Mouse (Mus musculus) lung, postnatal 14 days (tissue): ENCODE data around the gene Ddx43.
A peak's percentile ranks its signal among the peaks of the same experiment; 100 is the strongest.
"Not testable (repeated sequence)": the region's sequence is repeated elsewhere in the genome, so short reads cannot be mapped to it uniquely, and the experiment has no call there.

Experiments used
- DNase-seq: peaks from one replicate; pipeline ENCODE4 v3.0.0; 2021

Ddx43 gene

DNA sequence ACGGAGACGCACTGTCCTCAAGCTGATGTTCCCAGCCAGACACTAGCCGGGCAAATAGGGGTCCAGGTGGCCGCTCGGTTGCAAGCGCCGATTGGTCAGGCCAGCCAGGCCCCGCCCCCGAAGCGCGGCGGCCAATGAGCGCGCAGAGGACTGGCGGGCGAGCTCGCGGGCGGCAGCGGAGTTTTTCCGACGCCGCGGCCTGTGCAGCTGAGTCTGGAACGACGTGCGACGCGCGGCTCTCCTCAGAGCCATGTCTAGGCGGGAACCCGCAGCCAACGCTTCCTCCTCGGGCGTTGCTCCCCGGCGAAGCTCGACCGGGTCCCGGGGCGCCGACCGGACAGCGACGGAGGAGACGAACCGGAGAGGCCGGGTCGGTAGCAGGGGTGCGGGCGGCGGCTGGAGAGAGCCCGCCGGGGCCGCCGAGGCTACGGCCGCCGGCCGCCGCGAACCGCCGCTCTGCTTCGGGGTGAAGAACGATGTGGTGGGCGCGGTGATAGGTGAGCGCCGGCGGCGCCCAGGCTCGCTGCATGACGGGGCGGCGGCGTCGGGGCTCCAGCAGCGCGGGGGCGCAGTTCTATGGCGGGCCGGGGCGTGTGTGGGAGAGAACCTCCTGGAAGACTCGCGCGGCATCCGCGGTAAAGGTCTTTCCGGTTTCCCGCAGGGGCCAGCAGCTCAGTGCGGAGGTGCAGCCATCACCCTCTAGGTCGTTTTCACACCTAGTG lies at the start of gene Ddx43:
Gene Ddx43 (plus strand): TSS at position 148 of the 722 bp plus-strand sequence.
- peak; percentile 24 for DNase-seq

DNA sequence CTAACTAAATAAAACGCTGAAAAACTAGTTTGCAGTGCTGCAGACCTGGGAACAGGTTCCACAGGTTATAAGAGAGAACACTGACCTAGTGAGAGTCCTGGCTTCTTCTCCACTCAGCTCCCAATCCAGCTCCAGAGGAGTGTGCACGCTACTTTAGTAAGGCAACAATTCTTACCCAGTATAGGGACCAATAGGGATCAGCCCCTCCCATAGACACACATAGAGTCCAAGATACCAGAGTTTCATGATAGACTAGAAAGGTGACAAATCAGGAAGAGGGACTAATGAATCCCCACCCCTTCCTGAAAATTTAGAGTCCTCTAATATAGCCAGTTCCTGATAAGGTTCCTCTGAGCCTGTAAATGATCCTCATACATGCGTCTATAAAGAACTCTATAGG lies 48.6 kb upstream of the Ddx43 start:
- DNase-seq: no peak

DNA sequence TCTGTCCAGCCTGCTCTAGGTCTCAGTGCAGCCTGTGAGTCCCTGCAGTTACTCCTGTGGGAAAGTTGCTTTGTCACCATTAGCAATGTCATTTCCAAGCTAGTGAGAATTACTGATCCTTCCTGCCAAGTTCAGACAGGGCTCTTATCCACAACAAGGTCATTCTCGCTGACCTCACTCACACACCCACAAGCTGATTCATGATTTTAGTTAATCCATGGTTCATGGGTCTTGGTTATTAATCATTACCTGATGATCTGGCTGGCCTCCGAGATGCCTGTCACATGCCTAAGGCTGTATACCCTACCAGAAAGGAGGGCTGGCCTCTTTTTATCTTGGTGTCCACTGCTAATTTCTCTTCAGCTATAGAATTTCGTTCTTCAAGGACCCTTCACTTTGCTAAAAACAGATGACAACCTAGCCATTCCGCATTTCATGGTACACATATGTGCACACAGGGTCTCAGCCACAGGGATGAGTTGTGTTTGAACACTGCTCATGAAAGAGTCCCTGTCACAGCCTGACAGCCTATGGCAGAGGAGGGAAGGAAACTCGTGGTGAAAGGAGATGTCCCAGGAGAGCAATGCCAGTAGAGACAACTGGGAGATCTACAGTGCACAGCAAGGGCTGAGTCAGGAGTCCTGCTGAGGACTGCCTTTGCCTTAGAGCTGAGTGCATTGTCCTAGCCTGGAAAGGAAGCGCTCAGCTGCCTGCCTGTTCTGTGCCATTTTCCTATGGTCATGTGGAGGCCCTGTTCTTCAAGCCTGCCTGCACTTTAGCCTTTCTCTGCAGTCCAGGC lies 47.2 kb upstream of the Ddx43 start:
- DNase-seq: not testable (repeated sequence)

DNA sequence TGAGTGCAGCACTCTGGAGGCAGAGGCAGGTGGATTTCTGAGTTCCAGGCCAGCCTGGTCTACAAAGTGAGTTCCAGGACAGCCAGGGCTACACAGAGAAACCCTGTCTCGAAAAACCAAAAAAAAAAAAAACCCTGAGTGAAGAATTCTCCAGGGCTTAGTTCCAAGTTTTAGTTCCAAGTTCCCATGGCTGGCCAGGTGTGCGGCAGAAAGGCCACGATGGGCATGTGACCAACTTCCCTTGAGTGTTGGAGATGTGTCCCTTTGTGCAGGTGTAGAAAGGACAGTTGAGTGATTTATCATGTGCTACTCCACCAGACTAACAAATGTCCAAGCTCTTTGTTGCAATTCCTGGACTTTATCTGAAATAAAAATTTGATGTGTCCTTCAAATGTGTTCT lies 46.4 kb upstream of the Ddx43 start:
- not testable (repeated sequence) for DNase-seq

- DNase-seq: not testable (repeated sequence)
These were observed 45.6 kb upstream of the Ddx43 start for GRCm38 (mm10) chr9:78350007-78350406.

GRCm38 (mm10) chr9:78351504-78352220 lies 43.9 kb upstream of the Ddx43 start:
- no peak for DNase-seq

DNA sequence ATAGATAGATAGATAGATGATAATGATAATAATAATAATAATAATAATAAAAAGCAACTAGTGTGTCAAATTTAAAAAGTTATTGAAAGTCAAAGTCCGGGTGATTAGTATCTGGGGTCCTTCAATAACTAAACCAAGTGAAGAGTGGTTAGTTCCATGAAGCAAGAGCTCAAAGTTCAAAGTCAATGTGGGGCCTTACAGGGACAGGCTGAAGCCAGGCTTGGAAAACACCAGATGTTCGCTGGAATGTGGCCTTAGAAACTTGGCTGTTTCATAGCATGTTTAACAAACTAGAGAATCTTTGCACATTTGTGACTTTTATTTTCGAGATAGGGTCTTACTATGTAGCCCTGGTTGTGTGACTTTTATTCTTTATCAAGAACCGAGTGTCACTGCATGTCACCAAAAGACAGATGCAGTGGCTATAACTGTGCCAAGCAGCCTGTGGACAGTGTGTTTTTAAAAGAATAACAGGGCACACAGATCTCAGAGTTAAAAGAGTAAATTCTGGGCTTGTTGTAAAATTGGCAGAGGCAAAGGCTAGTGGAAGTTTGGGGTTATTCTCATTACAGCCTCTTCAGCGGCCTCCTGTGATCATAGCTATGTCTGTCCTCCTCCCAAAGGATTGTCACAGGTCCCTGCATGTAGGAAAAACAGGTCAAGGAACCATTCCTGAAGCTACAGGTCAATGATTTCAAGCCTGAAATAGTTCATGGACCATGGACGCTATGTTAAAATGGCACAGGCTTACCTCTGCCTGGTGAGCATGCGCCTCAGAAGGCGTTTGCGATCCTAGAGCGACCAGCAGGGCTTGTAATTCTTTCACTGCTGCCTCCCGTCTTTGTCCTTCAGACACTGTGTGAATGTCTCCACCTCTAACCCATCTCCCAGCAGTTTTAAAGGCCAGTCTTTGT lies 40.7 kb upstream of the Ddx43 start:
- no peak for DNase-seq

DNA sequence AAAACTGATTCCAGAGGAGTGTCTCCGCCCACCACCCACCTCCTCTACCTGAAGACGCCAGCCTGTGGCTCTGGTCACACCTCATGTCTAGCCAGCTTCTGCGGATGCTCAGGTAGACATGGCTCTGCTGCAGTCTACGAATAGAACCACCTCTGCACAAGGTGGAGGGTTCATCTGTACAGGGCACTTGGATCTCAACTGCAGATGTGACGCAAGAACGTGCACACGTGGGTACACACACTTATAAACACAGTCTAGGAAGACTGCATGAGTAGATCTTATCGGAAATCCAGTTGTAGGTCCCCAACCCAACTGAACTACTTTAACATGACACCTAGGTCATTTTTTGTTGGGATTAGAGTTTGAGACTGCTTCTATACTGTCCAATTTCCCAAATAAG lies 40.0 kb upstream of the Ddx43 start, which contains the start of gene Gsta2:
Gene Gsta2 (minus strand): TSS at position 178 of the 400 bp plus-strand sequence.
- no peak for DNase-seq

GRCm38 (mm10) chr9:78358053-78358452 lies 37.5 kb upstream of the Ddx43 start:
- DNase-seq: peak; percentile 83

- no peak for DNase-seq
These were observed 35.7 kb upstream of the Ddx43 start for GRCm38 (mm10) chr9:78359750-78360483.

DNA sequence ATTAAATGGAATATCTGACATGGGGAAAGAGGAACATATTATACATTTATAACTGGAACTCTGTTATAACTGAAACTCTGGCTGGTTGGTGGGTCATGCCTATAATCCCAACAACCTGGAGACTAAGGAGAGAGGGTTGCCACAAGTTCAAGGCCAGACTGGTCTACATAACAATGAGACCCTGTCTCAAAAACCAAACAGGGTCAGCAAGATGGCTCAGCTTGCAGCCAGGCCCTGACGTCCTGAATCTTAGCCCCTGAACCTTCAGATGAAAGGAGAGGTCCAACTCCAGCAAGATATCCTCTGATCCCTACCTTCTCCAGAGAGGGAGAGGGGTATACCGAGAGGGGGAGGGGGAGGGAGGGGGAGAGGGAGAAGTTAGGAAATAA lies 35.1 kb upstream of the Ddx43 start:
- no peak for DNase-seq

DNA sequence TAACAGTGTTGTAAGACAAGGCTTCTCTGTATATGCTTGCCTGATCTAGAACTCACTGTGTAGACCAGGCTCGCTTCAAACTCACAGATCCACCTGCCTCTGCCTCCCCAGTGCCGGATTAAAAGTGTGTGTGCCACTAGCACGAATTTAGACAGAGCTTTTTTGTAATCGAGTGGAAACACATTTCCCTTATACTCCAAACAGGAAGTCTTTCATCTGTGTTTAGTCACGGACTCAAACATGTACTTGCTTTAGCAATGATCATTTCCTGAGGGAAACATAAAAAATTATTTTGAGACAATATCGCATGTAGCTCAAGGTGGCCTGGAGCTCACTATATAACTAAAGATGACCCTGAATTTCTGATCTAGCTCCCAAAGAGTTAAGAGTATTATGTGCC lies 32.2 kb upstream of the Ddx43 start:
- DNase-seq: no peak

DNA sequence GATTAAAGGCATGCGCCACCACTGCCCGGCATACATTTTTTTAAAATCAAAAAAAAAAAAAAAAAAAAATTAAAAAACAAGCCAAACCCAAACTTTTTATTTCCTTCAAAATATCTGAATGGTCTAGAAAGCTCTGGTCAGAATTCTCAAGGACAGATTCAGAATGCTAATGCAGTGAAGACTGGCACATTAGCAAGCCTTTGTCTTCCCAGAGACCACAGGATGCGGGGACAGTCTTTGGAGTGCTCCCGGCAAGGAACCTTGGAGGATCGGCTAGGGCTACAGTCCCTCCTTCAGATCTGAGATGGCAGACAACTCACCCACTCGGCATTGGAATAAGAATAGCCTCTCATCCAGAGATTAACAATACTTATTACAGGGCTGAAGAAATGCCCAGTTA lies 30.9 kb upstream of the Ddx43 start:
- DNase-seq: no peak

DNA sequence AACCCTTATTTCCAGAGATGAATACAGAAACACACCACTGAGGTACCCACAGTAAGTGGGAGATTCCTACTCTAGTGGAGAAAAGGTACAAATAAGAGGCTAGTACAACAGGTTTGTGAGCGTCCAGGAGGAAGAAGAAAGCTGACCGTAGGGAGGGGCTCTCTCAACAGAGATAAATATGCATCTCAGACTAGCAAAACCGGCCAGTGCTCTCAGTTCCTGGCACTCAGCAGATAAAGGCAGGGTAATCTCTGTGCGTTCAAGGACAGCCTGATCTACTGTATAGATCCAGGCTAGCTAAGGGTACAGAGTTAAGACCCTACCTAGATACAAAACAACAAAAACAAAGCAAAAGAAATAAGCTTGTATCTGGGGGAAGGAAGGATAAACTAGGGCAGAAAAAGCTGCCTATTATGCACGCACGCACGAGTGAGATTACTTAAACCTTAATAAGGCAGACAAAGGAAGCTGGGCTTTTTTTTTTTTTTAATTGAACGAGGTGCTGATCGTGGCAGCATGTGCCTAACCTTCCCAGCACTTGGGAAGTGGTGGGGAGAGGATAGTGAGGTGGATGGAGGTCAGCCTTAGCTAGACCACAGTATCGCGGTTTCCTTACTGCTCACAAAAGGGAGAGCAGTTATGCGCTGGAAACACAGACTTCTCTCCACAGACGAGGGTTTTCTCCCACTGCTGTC lies 29.6 kb upstream of the Ddx43 start:
- DNase-seq: no peak

- DNase-seq: not testable (repeated sequence)
These were observed 27.6 kb upstream of the Ddx43 start, which contains the start of gene Dppa5a for GRCm38 (mm10) chr9:78367959-78368358. Gene Dppa5a (minus strand): TSS chr9:78368177.

DNA sequence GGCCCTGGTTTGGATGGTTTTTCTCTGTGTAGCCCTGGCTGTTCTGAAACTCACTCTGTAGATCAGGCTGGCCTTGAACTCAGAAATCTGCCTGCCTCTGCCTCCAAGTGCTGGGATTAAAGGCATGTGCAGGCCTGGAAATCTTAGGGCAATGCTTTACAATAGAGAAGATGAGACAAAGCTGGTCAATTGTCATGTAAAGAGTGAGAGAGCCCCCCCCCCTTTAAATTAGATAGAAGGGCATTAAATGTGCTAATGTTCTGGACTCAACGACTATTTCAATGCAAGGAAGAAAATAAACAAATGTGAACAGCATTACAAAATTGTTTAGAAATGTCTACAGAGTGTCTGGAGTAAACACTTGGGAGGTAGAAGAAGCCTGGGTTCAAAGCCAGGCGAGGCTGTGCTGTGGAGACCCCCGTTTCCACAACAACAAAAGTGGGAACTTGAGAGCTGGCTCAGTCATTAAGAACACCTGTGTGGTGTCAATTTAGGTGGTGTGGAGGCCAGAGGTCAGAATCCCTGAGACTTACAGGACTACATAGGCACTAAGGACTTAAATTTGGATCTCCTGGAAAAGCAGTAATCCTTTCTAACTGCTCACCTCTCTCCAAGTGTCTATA lies 26.8 kb upstream of the Ddx43 start:
- DNase-seq: no peak

GRCm38 (mm10) chr9:78369349-78369748 lies 26.2 kb upstream of the Ddx43 start:
- DNase-seq: no peak

- no peak for DNase-seq
These were observed 25.8 kb upstream of the Ddx43 start for GRCm38 (mm10) chr9:78369786-78370185.

DNA sequence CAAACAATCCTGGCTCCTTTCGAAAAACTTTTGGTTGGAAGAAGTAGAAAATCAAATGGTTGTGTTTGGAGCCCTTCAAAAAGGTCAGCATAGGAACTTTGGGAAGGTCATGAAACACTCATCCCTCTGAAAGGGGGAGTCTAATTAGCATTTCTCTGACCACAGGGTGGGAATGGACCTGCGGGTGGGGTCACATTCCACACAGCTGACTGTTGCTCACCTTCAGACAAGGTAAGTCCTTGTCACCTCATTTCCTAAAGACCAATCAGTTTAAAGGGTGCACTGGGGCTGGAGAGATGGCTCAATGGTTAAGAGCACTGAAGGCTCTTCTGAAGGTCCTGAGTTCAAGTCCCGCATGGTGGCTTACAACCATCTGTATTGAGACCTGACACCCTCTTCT lies 24.1 kb upstream of the Ddx43 start:
- no peak for DNase-seq

DNA sequence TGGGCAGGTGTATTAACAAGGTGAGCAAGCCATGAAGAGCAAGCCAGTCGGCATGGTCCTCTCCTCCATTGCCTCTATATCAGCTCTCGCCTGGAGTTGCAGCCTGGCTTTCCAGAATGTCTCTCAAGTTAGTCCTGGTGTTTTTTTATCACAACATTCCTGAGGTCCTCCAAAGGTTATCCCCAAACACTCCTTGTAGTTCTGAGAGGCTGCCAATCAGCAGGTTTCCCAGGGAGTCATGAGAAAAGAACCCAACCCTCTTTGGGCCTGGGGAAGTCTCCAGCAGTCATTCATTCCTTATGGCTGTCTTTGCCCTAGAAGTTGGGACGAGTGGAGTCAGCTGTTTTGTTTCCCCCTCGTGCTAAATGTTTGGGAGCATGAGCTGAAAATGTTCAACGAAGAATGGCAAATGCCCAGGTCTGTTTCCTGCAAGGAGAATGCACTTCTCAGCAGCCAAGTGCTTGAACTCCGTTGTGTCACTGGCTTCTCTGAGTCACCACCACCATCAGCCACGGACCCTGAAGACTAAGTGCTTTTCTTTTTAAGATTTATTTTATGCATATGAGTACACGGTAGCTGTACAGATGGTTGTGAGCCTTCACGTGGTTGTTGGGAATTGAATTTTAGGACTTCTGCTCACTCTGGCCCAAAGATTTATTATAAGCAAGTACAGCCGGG lies 22.6 kb upstream of the Ddx43 start:
- no peak for DNase-seq
